Mouse (Mus musculus) stomach, postnatal 0 days (tissue): Measurements from ENCODE around the gene Tmem44. TPM values are rescaled to one million over a fixed set of nuclear protein-coding genes. Genes with fewer than 3 reads are reported as not detected.

Experiments used
- ATAC-seq: fragments of 200-750 bp; cut with Nextera tagmentation; 2 replicates; pipeline ENCODE4 v1.8.0; 2017; ENCODE audit not compliant: low FRiP score, low TSS enrichment
- DNase-seq: peaks from one replicate; pipeline ENCODE4 v3.0.0-alpha.2; 2016; ENCODE audit warnings: low spot score
- H3K27ac ChIP-seq: fragments of 300-500 bp; sonication (generic); replicated peaks from 2 replicates; pipeline ENCODE4 v1.5.1; 2014; ENCODE audit warnings: mild to moderate bottlenecking, control low read depth
- H3K27me3 ChIP-seq: fragments of 300-500 bp; sonication (generic); 2 replicates; pipeline ENCODE4 v1.6.1; 2014; ENCODE audit warnings: low read length; ENCODE audit not compliant: control insufficient read depth, insufficient read depth
- H3K36me3 ChIP-seq: fragments of 300-500 bp; sonication (generic); 2 replicates; pipeline ENCODE4 v1.6.1; 2014; ENCODE audit warnings: low read length, mixed read lengths; ENCODE audit not compliant: control insufficient read depth, insufficient read depth
- H3K4me1 ChIP-seq: fragments of 300-500 bp; sonication (generic); replicated peaks from 2 replicates; pipeline ENCODE4 v1.6.1; 2014; ENCODE audit warnings: antibody characterized with exemption; ENCODE audit not compliant: control insufficient read depth, insufficient read depth
- H3K4me2 ChIP-seq: fragments of 300-500 bp; sonication (generic); replicated peaks from 2 replicates; pipeline ENCODE4 v1.6.1; 2014; ENCODE audit warnings: low read depth, mild to moderate bottlenecking, control low read depth, moderate library complexity
- H3K4me3 ChIP-seq: fragments of 300-500 bp; sonication (generic); 2 replicates; pipeline ENCODE4 v1.5.1; 2014; ENCODE audit warnings: low read depth, low read length, control low read depth
- H3K9ac ChIP-seq: fragments of 300-500 bp; sonication (generic); 2 replicates; pipeline ENCODE4 v1.6.1; 2014; ENCODE audit warnings: mild to moderate bottlenecking, low read length, control low read depth, mixed read lengths
- H3K9me3 ChIP-seq: fragments of 300-500 bp; sonication (generic); 2 replicates; pipeline ENCODE4 v1.6.1; 2016; ENCODE audit warnings: low read length; ENCODE audit not compliant: control insufficient read depth
- CTCF ChIP-seq: IDR thresholded peaks from 2 replicates; pipeline ENCODE4 v1.5.1; 2016; ENCODE audit warnings: antibody characterized with exemption, low read depth, mild to moderate bottlenecking, moderate library complexity
- EP300 ChIP-seq: optimal IDR thresholded peaks from 2 replicates; pipeline ENCODE3; 2016; ENCODE audit warnings: antibody characterized with exemption
- whole genome bisulfite sequencing: fragments of 180-500 bp; shearing (Covaris S2); extraction: QIAGEN DNeasy Blood & Tissue Kit; methylation state at CpG from one replicate; pipeline ENCODE4 v1.1.7; 2014; 5-methylcytosine and 5-hydroxymethylcytosine counted together
- polyA plus RNA-seq: library from polyadenylated mRNA; unstranded; fragments of >200 nt; fragmentation: Nextera tagmentation; extraction: Ambion mirVana; gene quantifications from 2 replicates; pipeline ENCODE4 v1.2.1, GENCODE M21; 2015

The Tmem44 gene
- polyA plus RNA-seq, 1 experiment from 2014 or later: 3.5 TPM

- H3K4me2 ChIP-seq: no peak overlapping the region
- H3K4me1 ChIP-seq: peaks cover 22% of the 10 kb centered on the region
- H3K36me3 ChIP-seq: no peaks in the 10 kb centered on the region
- peak; percentile 87 for DNase-seq
- 43% methylated on average over 20 of the region's 20 CpGs for WGBS
- no peaks in the 10 kb centered on the region for H3K27me3 ChIP-seq
- peak overlapping the region; percentile 79 for H3K27ac ChIP-seq
- TF ChIP-seq CTCF: no peak
- TF ChIP-seq EP300: no peak
- H3K9me3 ChIP-seq: no peaks in the 10 kb centered on the region
- ATAC-seq: peak; percentile 89
- H3K9ac ChIP-seq: no peak overlapping the region
- no peak overlapping the region for H3K4me3 ChIP-seq
These were observed 37.3 kb downstream of the Tmem44 start for GRCm38 (mm10) chr16:30513050-30514024.

- peak; percentile 9; the same call in 1 of the 2 replicates for ATAC-seq
- Histone ChIP-seq H3K4me3 (no peak overlapping the region), H3K4me1 (peaks cover 18% of the 10 kb centered on the region), H3K9ac (no peak overlapping the region), H3K27me3 (no peaks in the 10 kb centered on the region), H3K27ac (peak overlapping the region; percentile 79), H3K4me2 (no peak overlapping the region), H3K9me3 (no peaks in the 10 kb centered on the region), H3K36me3 (no peaks in the 10 kb centered on the region)
- 19% methylated on average over 8 of the region's 8 CpGs for WGBS
- peak; percentile 77 for DNase-seq
- TF ChIP-seq EP300 (no peak), CTCF (no peak)
These were observed 38.1 kb downstream of the Tmem44 start for GRCm38 (mm10) chr16:30512375-30513049.

- TF ChIP-seq EP300 (no peak), CTCF (no peak)
- Histone ChIP-seq H3K9ac (peak overlapping the region; percentile 89; the same call in 1 of the 2 replicates), H3K9me3 (no peaks in the 10 kb centered on the region), H3K27me3 (no peaks in the 10 kb centered on the region), H3K4me3 (peak overlapping the region; percentile 58), H3K4me1 (peaks cover 17% of the 10 kb centered on the region), H3K4me2 (peak overlapping the region; percentile 75), H3K36me3 (no peaks in the 10 kb centered on the region), H3K27ac (peak overlapping the region; percentile 97)
- ATAC-seq (no peak), DNase-seq (no peak)
- 76% methylated on average over 13 of the region's 13 CpGs for WGBS
These were observed 38.9 kb downstream of the Tmem44 start for GRCm38 (mm10) chr16:30511563-30512340.

- peak overlapping the region; percentile 89 for H3K9ac ChIP-seq
- H3K4me1 ChIP-seq: peaks cover 17% of the 10 kb centered on the region
- H3K27ac ChIP-seq: peak overlapping the region; percentile 97
- peak; percentile 78 for ATAC-seq
- H3K4me2 ChIP-seq: peak overlapping the region; percentile 75
- H3K9me3 ChIP-seq: no peaks in the 10 kb centered on the region
- no peaks in the 10 kb centered on the region for H3K36me3 ChIP-seq
- TF ChIP-seq CTCF (no peak), EP300 (peak; percentile 23)
- peak; percentile 91 for DNase-seq
- H3K27me3 ChIP-seq: no peaks in the 10 kb centered on the region
- WGBS: 2% methylated on average over 44 of the region's 44 CpGs
- H3K4me3 ChIP-seq: peak overlapping the region; percentile 58
These were observed 39.9 kb downstream of the Tmem44 start for GRCm38 (mm10) chr16:30510504-30511451.

- peak overlapping the region; percentile 58 for H3K4me3 ChIP-seq
- DNase-seq (no peak), ATAC-seq (no peak)
- no peaks in the 10 kb centered on the region for H3K36me3 ChIP-seq
- TF ChIP-seq CTCF (no peak), EP300 (no peak)
- H3K9me3 ChIP-seq: no peaks in the 10 kb centered on the region
- peak overlapping the region; percentile 89 for H3K9ac ChIP-seq
- WGBS: 28% methylated on average over 9 of the region's 9 CpGs
- H3K27me3 ChIP-seq: no peaks in the 10 kb centered on the region
- H3K4me1 ChIP-seq: peaks cover 17% of the 10 kb centered on the region
- H3K27ac ChIP-seq: peak overlapping the region; percentile 97
- H3K4me2 ChIP-seq: peak overlapping the region; percentile 75
These were observed 40.6 kb downstream of the Tmem44 start for GRCm38 (mm10) chr16:30510091-30510490.
